Mouse (Mus musculus) embryo, embryonic 10 days (tissue): ENCODE measurements around the gene Slc35f6.

ENCODE experiments used
- DNase-seq: peaks from one replicate; pipeline ENCODE4 v3.0.0-alpha.2; 2015; ENCODE audit warnings: low spot score

The Slc35f6 gene

DNA sequence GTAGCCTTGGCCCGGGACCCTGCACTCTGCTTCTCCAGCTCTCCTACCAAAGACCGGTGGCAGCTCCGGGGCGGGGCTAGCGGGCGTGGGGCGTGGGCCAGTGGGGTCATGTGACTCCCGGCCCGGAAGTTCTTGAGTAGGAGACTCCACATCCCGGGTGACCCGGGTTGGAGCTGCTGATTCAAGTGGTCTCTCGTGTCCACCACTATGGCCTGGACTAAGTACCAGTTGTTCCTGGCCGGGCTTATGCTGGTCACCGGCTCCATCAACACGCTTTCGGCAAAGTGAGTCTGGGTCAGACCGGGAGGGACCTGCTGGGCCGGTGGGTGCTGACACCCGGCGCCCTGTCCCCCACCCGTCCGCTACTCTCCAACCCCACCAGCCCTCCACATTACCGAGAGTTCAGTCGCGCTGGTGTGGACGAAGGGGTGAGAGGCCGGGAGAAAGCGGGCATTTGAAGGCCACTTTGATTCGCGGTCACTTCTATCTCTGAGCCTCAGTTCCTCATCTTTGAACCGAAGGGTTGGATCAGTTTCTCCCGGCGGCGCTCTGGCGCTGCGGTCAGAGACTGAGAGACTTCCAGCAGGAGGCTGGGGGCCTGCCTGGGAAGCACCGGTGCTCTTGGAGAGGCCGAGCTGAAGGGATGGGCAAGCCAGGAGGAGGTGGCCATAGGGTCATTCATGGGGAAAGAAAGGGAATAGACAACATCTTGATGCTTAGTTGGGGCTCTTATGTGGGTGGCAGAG lies at the start of gene Slc35f6:
Slc35f6 (plus strand) TSS at position 119 of the 746 bp plus-strand sequence.
- peak; percentile 89 for DNase-seq

DNA sequence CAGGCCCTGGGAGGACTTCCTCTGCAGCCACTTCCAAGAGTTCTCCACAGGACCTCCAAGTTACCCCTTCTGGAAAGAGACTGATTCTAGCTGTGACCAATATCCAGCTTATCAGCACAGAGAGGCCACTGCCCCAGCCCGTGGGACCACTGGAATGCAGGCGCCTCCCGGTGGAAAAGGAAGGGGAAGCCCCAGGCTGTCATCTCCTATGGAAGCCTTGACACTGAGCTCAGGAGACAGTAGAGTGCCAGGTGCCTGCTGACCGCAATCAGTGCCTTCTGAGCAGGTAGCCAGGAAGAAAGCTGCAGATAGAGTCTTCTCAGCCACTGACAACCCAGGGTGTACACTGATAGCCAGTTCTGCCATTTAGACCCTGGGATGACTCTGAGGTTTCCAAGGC lies 46.3 kb upstream of the Slc35f6 start:
- peak; percentile 14 for DNase-seq

DNA sequence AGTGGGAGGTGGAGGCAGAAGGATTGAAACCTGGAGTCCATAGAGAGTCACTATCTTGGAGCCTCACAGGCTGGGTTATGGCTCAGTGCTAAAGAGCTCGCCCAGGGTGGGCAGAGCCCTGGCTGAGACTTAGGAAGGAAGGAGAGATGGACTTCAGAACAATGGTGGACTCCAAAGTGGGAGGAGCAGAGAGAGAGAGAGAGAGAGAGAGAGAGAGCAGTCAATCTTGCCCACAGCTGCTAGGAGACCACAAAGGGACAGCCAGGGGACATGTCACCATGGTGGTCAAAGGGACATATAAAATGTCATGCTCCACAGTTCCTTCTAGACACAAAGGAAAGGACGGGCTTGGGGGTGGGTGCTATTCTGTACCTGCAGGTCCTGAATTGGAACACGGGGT lies 44.5 kb upstream of the Slc35f6 start:
- DNase-seq, result no peak

DNA sequence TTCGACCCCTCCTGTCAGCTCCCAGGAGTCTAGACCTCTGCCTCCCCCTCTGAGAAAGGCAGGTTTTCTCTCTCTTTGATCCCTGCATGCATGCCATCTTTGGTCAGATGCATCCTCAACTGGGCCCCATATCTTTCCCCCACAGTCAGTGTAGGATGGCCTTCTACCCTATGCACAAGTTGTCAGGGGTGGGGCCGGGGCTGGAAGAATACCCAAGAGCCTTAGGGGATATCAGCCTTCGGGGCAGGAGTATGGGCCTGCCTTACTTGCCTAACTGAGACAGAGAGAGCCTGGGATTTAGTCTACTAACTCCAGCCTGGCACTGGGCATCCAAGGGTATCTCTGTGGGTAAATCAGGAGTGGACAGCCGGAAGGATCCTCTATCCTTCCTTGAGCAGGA lies 43.8 kb upstream of the Slc35f6 start:
- DNase-seq, result no peak

DNA sequence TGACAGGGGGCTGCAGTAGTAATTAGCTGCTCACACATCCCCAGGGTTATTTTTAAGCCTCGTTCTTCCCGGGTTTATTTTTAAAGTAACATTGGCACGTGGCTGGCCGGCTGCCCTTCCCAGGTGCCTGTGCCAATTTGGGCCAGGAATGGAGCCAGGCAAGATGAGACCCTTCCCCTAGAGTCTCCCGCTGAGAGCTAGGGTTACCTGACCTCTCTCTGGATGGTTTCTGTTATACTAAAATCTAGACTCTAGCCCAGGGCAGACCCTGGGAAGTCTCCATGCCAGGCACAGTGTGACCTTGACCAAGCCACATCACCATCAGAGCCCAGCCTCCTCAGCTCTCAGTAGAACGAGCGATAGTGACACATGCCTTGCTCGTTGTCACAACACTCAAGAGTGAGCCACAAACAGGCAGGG lies 43.0 kb upstream of the Slc35f6 start:
- no peak for DNase-seq

DNA sequence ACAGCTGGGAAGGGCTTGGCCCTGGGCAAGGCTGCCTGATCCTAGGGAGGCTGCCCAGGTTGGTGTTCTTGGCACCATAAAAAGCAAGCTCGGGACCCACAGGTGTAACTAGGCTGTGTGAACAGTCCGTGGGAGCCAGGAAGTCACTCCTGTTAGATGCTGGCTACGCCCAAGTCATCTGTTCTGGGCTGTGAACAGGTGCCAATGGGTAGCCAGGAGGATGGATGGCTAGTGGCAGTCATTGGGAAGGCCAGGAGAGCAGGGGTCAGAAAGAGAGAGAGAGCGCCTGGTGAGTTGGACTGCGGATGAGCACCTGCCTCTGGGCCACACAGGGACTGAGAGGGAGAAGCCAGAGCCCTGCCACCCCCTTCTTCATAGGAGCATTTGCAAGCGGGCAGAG lies 42.1 kb upstream of the Slc35f6 start:
- DNase-seq, result no peak

DNA sequence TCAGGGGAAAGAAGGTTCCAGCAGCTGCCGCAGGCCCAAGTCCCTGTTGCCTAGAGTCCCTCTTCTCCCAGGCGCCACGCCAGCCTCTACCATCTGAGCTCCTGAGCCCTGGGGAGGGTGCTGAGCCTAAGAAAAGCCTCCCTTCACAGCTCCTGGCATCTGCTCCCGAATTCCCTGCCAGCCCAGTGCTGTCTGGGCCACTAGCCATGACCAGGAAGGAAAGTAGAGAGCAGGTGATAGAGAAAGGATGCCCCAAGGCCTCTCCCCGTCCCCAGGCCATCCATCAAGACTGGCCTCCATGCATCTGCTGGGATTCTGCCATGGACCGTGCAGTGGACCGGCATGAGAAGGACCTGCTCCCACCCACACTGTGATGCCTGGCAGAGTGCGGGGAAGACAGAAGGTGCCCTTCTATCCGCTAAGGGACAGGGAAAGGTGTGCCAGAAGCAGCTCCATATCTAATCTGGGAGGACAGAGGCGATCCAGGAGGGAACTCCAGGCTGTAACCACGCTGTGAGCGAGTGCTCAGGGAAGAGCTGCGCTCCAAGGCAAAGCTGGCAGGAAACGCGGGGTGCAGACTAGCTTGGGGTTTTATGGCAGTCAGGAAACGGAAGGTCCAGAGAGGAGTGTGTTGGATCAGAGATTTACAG lies 41.2 kb upstream of the Slc35f6 start:
- DNase-seq, result no peak

DNA sequence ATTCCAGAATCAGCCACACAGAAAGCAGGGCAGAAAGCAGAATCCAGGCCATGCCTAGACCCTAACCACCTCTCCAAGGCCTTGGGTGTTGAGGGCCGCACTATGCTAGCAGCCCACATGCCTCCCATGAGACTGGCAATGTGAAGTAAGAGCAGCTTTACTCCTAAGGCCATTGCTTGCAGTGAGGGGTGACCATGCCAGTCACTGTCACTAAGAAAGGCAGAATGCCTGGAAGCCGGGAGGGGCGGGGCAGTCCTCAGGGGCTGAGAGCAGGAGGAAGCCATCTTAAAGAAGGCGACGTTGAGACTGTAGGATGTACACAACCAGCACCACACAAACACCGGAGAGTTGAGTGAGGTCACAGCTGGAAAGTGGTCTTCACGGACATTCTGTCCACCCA lies 38.6 kb upstream of the Slc35f6 start:
- no peak for DNase-seq

DNA sequence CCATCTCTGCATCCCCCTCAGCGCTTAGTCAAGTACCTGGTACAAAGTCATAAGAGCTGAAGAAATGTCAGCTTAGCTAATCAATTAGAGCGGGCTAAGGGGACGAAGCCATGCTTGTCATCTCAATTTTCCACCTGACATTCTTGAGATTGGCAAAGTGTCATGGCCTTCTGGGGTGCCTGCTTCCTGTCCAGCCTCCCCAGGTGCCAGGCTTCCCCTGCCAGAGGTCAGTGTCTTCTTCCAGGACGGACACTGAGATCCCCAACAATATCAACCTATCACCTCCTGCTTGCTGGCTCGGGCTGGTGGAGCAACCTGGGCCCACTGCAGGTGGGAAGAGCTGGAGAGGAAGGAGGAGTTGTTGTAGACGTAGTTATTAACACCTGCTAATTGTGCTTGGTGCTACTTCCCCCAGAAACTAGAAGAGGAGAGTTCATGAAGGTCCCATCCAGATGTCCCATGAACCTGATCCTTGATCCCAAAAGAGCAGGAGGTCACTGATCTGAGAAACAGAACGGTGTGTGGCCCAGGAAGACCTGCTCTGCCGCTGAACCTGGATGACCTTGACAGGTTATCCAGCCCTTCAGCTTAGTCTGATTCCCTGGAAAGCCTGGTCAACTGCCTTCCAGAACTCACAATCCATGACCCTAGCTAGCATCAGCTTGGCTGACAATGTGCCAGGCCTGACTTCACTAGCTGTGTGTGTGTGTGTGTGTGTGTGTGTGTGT lies 37.7 kb upstream of the Slc35f6 start:
- no peak for DNase-seq

DNA sequence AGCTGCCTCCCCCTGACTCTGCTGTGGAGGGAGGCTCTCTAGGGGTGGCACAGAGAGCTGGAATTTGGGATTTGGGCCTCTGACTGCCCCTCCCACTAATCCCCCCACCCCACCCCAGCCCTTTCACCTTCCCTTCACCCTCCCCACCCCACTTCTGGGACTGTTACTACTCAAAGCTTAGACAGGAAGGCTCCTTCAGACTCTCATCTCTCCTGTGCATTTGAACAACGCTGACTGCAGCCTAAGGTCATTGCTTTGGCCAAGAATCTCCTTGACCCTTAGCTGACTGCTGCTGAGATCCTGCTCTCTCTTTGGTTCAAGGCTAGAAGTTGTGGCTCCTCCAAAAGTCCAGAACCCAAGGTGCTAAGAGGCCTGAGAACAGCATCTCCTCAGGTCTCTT lies 36.6 kb upstream of the Slc35f6 start:
- no peak for DNase-seq

DNA sequence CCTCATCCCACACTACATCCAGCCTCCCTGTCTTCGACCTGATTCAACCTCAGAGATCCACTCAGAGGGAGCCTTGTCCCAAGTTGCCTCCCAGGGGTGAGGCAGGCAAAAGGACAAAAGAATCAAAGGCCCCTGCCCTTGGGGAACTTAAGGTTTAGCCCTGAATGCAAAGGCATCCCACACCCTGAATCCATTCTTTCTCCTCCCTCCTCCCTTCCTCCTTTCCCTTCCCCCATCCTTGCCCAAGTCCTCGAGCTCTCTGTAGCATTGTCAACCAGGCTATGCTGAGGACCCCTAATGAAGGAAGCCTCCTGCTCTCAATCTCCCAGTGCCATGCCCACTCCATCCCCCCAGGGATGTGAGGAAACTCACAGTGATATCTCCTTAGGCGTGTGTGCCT lies 36.0 kb upstream of the Slc35f6 start:
- DNase-seq, result no peak

DNA sequence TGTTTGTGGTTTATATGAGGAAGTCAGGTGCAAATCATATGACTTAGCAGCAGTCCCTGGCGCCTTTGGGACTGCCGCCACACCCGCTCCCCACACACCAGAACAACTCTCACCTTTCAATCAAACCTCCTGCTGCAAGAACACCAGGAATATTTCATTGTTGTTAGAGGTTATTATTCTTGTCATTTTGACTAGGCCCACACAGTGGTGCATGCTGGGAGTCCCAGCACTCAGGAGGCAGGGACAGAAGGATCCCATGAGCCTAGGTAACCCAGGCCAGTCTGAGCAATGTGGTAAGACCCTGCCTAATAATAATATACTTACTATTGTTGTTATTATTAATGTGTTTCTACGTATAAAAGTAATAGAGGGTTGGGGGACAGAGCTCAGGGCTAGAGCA lies 35.2 kb upstream of the Slc35f6 start:
- no peak for DNase-seq

DNA sequence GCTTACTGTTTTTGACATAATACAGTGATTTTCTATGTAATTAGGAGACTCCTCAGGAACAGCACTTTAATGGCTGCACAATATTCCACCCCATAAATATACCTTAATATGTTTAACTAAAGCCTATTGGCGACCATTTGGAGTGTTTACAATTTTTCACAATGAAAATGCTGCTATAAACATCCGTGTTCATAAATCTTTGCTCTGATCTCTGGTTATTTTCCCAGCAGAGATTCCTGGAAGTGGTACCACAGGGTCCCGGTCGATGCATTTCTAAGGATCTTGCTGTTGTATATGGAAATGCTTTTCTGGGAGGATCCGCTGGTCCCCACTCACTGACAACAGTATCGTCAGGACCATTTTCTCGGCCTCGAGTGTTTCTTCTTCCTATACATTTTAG lies 34.5 kb upstream of the Slc35f6 start:
- DNase-seq, result no peak

DNA sequence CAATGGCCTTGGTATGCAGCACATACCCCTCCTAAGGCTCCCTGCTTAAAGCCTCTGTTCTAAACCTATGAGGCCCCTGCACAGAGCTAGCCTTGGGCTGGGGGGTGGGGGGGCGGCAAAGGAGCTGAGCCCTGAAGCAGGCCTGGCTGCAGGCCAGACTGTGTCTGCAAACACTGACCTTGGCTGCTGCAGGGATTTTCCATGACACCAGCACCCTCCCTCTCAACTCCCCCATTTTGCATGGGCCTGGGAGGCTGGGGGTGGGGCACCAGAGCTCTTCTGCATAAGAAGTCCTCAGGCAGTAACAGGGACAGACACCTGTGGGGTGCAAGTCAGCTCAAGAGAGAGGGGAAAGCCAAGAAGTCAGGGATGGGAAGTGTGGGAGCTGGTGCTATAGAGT lies 33.5 kb upstream of the Slc35f6 start:
- no peak for DNase-seq

DNA sequence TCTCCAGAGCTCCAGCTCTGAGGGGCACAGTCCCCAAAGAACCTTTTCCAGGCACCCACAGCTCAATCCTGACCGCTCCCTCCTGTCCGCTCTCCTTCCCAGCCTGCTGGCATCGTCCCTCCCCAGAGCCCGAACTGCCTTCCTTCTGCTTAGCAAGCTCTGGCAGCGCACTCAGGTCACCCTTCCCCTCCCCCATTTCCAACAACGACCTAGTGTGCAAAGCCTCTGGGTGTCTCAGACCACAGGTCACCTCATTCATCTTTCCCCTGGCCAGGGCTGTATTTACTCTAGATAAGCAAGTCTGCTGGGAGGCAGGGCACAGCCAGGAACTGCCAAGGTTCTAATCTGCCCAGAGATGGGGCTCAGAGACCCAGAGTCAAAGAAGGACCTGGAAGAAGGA lies 32.3 kb upstream of the Slc35f6 start:
- DNase-seq, result no peak

DNA sequence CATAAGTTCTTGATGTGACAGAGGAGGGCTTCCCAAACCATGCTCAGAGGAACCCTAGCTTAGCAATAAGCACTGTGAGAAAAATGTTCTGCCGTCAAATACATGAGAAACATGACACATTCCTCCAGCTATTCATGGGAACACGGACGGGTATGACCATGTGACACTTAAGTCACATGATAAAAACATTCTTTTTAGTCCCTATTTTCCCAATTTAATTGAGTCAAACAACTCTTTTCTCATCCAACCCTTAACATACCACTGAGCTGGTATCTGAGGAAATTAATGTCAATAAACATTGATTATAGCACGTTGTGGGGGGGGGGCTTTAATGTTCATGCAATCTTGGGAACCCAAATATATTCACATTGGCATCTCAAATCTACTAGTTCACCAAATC lies 31.9 kb upstream of the Slc35f6 start:
- no peak for DNase-seq

DNA sequence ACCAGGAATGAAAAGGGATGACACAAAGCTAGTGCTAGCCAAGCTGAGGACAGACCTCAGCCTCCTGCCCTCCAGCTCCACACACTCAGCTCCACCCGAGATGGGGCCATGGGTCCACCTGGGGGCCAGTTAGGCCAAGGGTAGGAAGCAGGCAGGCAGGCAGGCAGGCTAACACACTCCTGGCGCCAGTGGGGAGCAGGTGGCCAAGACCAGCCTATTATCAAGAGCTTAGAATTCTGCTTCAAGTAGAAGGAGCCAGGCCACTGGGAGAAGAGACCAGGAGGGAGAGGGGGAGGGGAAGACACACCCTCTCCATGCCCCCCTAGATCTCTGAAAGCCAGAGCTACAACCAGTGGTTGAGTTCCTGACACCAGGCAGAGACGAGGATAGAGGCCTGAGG lies 31.1 kb upstream of the Slc35f6 start:
- no peak for DNase-seq

DNA sequence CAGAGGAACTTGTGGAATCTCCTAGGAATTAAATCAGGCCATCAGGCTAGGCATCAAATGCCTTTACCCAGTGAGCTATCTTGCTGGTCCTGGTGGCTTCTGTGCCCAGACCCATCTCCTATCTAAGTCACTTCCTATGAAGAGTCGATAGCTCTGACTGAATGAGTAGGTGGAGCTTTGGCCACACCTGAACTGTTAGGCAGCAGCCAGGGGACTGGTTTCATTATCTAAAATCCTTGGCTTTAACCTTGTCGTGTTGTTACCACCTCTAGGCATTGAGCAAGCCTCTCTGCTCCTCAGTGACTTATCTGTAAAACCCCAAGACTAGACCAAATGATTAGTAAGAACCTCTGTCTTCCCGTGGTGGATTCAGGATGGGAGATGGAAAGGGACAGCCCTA lies 30.4 kb upstream of the Slc35f6 start:
- no peak for DNase-seq

DNA sequence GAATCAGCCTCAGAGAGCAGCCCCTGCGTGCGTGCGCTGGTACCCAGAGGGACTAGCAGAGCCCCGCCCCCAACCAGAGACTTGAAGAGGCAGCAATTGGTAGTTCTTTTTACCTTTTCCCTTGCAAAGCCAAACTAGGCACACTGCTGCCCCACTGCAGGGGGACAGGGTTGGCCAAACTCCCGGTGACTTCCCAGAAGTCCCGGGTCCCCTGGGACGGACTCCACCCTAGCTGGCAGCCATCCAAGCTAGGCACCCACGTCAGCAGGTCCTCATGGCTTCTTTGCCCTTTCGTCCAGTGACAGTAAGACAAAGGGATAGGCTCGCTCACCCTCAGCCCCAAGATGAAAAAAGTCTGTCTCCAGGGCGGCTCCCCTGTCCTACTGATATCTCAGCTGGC lies 29.9 kb upstream of the Slc35f6 start:
- DNase-seq, result no peak

DNA sequence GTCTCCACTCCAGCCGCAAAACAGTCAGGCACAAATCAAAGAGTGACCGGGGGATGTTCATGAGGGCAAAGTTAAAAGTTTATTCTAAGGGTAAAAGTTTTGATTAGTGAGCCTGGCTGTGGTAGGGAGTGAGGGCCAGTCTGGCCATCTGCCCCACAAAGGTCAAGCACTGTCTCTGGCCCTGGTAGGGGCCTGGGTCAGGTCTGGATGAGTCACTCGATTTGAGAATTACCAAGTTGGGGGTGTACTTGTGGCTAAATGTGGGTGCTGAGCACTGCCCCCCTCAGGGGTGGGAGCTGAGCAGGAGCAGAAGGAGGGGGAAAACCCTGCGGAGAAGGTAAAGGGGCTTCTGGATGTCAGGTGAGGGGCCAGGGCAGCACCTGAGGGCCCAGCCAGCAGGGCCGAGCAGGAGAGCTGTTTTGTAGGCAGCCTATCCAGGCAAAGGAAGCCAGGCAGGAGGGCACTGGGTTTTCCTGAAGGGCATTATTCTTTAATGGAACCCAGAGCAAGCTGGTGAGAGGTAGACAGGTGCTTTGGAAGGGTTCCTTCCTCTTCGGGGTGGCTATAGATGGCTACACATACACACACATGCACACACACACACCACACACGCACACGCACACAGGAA lies 29.2 kb upstream of the Slc35f6 start:
- no peak for DNase-seq

DNA sequence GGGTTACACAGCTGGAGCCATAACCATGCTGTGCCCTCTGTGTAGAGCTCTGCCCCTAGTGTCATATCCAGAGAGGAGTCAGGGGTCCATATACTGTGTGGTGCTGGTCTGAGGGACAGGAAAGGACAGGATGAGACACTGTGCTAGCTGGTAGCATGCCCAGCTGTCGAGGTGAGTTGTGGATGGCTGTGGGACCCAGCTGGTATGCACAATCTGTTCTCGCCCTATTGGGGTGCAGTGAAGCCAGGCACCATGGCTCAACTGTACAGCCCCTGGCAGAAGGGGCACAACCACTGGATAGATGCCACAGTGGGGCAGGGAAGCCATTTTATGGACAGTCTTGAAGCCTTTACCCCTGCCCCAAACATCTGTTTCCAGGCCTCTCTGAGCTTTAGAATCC lies 28.5 kb upstream of the Slc35f6 start:
- no peak for DNase-seq

DNA sequence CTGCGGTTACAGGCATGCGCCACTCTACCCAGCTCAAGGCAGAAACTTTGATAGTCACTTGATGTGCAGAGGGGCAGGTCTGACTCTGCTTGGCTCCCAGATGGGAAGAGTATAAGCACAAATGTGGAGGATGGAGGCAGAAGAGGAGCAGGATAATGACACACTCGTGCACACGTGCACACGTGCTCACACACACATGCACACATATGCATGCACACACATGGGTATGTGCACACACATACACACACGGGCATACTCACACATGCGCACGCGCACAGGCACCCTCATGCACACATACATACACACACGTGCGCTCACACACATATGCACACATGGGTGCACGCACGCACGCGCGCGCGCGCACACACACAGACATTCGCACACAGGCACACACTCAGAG lies 27.2 kb upstream of the Slc35f6 start:
- no peak for DNase-seq

DNA sequence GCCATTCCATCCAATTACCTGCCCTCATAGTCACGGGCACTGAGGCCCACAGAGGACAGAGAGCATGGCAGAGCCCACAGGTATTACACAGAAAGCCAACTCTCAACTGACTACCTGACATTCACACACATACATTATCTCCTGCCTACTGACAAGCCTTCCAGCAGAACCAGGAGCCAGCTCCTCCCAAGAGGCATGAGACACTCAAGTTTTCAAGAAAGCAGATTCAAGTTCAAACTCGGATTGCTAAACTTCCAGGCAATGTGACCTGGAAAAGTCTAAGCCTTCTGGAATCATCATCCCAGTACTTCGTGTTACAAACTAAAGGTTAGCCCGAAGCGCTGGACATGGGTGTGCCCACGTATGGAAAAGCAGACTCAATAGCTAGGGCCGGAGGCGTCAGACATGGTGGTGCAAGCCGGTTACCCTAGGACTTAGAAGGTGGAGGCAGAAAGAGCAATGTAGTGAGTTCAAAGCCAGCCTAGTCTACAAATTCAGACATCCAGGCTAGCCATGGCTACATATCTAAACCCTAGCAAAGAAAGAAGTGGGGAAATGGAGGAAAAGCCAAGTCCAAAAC lies 26.4 kb upstream of the Slc35f6 start:
- no peak for DNase-seq
